Mouse (Mus musculus) frontal cortex, postnatal 36 days (tissue): ENCODE data around the gene Mblac1.
A peak's percentile ranks its signal among the peaks of the same experiment; 100 is the strongest.
"Not testable (repeated sequence)": the region's sequence is repeated elsewhere in the genome, so short reads cannot be mapped to it uniquely, and the experiment has no call there.

Experiments
- DNase-seq, 2 experiments: peaks; one replicate each; pipeline ENCODE4 v3.0.0; 2022; ENCODE audit warnings: low spot score in 2 of 2

Mblac1 gene

DNA sequence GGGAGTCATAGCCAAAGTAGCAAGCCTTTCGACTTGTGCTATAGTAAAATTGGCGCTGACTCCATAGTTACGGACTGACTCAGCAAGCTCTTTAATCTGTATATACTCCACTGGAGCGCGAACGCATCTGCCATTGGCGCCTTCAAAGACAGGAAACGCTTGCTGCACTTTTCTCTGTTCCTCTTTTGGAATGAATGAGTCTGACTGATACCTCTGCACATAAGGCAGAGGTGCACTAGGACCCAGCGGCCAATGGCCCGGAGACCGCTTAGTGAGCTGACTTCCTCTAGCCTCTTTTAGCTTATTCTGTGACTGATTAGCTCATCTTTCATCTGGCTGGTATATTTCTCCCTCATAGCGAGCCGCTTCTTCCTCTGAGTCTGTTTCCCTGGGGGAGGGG lies 22.5 kb downstream of the Mblac1 start:
- not testable (repeated sequence) for DNase-seq

DNA sequence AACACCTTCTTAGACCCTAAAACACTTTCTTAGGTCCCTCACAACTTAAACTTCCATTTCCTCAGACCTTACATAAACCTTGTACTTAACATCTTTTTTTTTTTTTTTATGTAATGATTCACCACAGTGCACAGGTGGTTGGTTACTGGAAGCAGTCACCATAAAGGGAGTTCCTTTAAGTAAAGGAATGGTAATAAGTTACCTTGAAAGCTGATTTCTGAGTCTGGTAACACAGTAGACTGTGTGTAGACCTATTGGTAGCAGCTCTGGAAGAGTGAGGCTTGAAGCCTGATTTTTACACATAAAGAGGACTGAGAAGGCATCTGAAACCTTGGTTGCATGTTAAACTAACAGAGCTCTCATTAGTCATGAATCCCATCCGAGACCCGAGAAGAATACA lies 25.8 kb downstream of the Mblac1 start:
- no peak for DNase-seq

- peak; percentile 86 to 87 for DNase-seq
Observed at GRCm38 (mm10) chr5:138222111-138222510, 28.0 kb downstream of the Mblac1 start.

DNA sequence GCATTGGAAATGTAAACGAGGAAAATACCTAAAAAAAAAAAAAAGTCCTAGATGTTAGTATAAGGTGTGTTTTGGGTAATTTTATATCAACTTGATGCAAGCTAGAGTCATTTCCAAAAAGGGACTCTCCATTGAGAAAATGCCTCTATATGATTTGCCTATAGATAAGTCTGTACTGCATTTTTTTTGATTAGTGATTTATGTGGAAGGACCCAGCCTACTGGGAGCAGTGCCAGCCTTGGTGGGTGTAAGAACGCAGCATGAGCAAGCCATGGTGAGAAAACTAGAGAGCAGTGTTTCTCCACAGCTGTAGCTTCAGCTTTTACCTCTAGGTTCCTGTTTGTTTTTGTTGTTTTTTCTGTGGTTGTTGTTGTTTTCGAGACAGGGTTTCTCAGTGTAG lies 29.2 kb downstream of the Mblac1 start:
- DNase-seq = no peak

GRCm38 (mm10) chr5:138225700-138226099 lies 31.6 kb downstream of the Mblac1 start, which contains the start of gene Nxpe5:
TSS of gene Nxpe5 (plus strand) at chr5:138225898.
- DNase-seq = no peak

DNA sequence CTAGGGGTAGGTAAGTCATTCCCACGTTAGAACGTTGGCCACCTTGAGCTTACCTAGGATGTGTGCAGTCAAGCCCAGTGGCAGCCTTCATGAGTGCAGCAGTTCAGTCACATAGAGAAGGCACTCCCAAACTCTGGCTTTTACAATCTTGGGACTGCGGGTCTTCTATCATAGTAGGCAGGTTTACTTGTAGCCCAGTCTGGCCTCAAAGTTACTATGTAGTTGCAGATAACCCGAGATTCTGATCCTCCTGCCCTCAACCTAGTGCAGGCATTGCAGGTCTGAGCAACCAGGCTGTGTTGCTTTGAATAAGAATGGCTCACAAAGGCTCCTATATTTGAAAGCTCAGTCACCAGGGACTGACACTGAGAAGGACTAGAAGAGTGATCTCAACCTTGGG lies 32.4 kb downstream of the Mblac1 start:
- no peak for DNase-seq

DNA sequence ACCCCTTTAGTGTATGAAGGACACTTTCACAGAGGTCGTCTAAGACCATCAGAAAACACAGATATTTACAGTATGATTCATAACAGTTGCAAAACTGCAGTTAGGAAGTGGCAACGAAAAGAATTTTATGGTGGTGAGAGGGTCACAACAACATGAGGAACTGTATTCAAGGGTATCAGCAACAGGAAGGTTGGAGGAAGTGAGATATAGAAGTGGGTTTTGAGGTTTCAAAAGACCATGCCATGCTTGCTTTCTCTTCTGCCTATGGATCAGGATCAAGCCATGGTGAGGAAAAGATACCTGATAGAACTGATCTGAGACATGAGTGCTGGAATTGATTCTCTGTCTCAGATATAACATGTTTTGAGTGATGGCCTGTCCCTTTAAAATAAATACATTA lies 33.3 kb downstream of the Mblac1 start:
- no peak for DNase-seq

GRCm38 (mm10) chr5:138228026-138228425 lies 33.9 kb downstream of the Mblac1 start:
- DNase-seq = no peak

DNA sequence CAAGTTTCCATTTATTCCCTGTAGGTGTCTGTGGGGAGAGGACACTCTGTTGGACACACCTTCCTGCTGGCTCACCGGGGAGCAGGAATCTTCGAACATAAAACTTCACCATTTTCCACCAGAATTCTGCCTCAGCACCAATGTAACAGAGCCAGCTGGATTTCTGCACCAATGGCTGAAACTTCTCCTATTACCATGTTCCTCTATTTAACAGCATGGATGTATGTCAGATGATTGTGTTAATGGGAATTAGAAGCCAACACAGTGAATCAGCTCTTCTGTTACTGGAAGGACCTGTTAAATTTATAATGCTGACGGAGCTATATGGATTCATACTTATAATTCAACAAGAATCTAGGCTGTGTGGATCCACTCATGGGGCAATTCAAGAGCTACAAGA lies 35.4 kb downstream of the Mblac1 start:
- DNase-seq = no peak

DNA sequence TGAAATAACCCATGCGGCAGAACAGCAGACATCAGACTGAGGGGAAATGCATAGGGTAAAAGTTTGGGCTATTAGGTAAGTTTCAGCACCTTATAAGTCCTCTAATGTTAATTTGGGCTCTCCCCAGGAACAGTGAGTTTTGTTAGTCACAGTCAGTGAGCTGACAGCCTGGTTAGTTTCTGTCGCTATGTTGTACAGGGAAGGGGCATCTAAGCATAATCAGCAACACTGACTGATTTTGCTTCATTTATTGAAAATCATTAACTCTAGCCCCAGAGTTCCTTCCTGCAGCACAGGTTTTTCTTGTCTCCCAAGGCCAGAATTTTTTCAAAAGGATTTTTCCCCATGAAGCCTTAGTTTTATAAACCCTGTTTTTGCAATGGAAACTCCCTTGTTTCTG lies 39.7 kb downstream of the Mblac1 start:
- no peak for DNase-seq

DNA sequence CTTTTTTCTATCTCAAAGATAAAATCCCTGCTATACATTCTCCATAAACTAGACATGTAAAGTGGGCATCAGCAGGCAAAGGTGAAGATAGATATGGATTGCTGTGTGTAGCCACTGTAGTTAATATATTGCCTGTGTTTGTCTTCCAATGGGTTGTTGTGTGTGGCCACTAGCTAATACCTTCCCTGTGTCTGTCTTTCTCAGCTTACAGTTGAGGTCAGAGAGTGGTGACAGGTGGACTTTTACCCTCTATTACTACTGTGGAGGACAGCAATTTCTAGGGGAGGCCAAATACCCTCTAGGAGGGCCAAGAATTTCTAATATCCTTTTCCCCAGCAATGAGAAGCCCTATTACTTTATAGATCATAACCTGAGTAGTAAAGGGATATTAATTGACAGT lies 40.1 kb downstream of the Mblac1 start:
- DNase-seq = no peak

DNA sequence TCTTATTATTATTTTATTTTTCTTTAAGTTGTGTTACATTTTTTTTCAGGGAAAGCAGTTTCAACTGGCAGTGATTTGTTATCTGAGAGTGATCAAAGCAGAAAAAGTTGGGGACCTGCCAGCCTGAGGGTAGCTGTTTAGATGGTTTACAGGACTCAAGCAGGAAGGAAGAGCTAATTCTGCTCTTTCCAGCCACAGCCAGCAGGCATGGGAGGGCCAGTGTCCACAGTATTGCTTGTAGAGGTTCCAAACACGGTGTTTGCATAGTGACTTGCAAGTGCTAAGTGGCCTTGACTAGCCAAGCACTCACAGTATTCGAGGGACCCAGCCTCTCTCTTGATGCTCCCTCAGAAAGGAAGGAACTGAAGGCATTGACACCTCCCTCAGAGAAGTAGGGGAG lies 47.4 kb downstream of the Mblac1 start:
- no peak for DNase-seq
